In the genomic region with DNA sequence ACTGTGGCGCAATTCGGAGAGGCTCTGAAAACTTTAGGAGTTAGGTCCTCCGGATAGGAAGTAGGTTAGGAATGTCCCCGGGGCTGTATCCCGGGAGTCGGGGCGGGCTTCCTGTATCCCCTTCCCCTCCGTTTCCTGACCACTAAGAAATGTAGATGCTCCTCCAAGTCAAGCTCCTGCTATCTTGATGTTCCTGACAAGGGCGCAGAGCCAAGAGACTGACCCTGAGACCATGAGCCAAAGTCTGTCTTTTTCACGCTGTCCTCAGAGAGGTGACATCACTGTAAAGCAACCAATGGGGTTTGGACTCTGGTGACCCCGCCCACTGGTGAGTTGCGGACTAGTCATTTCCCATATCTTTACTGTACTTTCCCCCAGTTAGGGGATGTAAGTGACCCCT, we compare ENCODE assay signal across 10 mouse cellular contexts. TPM values are rescaled to one million over a fixed set of nuclear protein-coding genes. Genes with fewer than 3 reads are reported as not detected.
DNase-seq lines count a peak whose midpoint lies in the region; ATAC-seq and TF ChIP-seq lines count a peak whose summit lies in the region.
"Had no signal": no experiment of that assay in that cellular context is flagged by ENCODE, and none has a peak within 500 bp of the region (broad histone marks: within the 10 kb centered on the region; RNA-seq: fewer than 3 reads in every experiment).

No protein-coding gene starts in this region.

- DNase-seq in forebrain, embryonic 11.5 days (ENCODE audit: low spot score), result no peak
- DNase-seq in lung, postnatal 10 days, result peak; percentile 21
- DNase-seq in lung, postnatal 25 days (ENCODE audit: low spot score), result no peak
- DNase-seq in heart, postnatal 4 days, result peak; percentile 42
- DNase-seq in right cerebral cortex, postnatal 25 days, result no peak
- DNase-seq in thymus, postnatal 25 days, result no peak
- DNase-seq: midbrain, embryonic 14.5 days; thymus, postnatal 14 days had no signal

- no peak overlapping the region for H3K27ac ChIP-seq in forebrain, embryonic 11.5 days (ENCODE audit: low read depth, low read length)
- H3K27ac ChIP-seq in forebrain, embryonic 13.5 days, result no peak overlapping the region
- no peak overlapping the region for H3K27ac ChIP-seq in testis, adult 2 months (ENCODE audit: control insufficient read depth, insufficient read depth, low read depth, low read length)

- peak overlapping the region; percentile 20; the same call in 1 of the 2 replicates for H3K4me2 ChIP-seq in forebrain, embryonic 11.5 days (ENCODE audit: low read depth, low read length, severe bottlenecking)
- H3K4me2 ChIP-seq in forebrain, embryonic 13.5 days, result no peak overlapping the region

- no peak overlapping the region for H3K4me3 ChIP-seq in forebrain, embryonic 11.5 days (ENCODE audit: low read depth, low read length)
- H3K4me3 ChIP-seq in forebrain, embryonic 13.5 days, result no peak overlapping the region
- H3K4me3 ChIP-seq in testis, adult 2 months (ENCODE audit: control insufficient read depth, low read depth, low read length), result peak overlapping the region; percentile 49

- no peak for TF ChIP-seq CTCF in testis, adult 2 months (IDR thresholded peaks at IDR 0.05; ENCODE audit: control insufficient read depth, insufficient read depth, insufficient replicate concordance, low read depth, low read length)

- H3K9ac ChIP-seq in forebrain, embryonic 11.5 days (ENCODE audit: low read length), result no peak overlapping the region
- no peak overlapping the region for H3K9ac ChIP-seq in forebrain, embryonic 13.5 days

- 49% methylated on average over 12 of the region's 12 CpGs for WGBS in forebrain, embryonic 11.5 days
- WGBS in forebrain, embryonic 13.5 days, result 50% methylated on average over 12 of the region's 12 CpGs

- ATAC-seq in forebrain, embryonic 11.5 days (replicated peaks; ENCODE audit: low FRiP score), result no peak
- no peak for ATAC-seq in forebrain, embryonic 13.5 days

- TF ChIP-seq POLR2A in testis, adult 2 months (IDR thresholded peaks at IDR 0.05; ENCODE audit: control insufficient read depth, low read depth, low read length), result no peak

- H3K36me3 ChIP-seq in forebrain, embryonic 11.5 days (ENCODE audit: control insufficient read depth, insufficient read depth, low read length), result no peaks in the 10 kb centered on the region; the same call in 1 of the 2 replicates
- H3K36me3 ChIP-seq in forebrain, embryonic 13.5 days (ENCODE audit: poor library complexity, severe bottlenecking), result no peaks in the 10 kb centered on the region
- no peaks in the 10 kb centered on the region for H3K36me3 ChIP-seq in testis, adult 2 months (ENCODE audit: control insufficient read depth, insufficient read depth, low read length)

- H3K9me3 ChIP-seq in forebrain, embryonic 11.5 days (ENCODE audit: control insufficient read depth, low read length), result no peaks in the 10 kb centered on the region
- H3K9me3 ChIP-seq in forebrain, embryonic 13.5 days (replicated peaks), result no peaks in the 10 kb centered on the region

- H3K4me1 ChIP-seq in forebrain, embryonic 11.5 days (replicated peaks; ENCODE audit: control insufficient read depth, insufficient read depth, low read length), result no peaks in the 10 kb centered on the region; the same call in 1 of the 2 replicates
- peaks cover 11% of the 10 kb centered on the region for H3K4me1 ChIP-seq in forebrain, embryonic 13.5 days
- H3K4me1 ChIP-seq in testis, adult 2 months (ENCODE audit: control insufficient read depth, insufficient read depth, low read length), result peaks cover 11% of the 10 kb centered on the region

- no peaks in the 10 kb centered on the region for H3K27me3 ChIP-seq in forebrain, embryonic 11.5 days (ENCODE audit: control insufficient read depth, insufficient read depth, low read length)
- H3K27me3 ChIP-seq in forebrain, embryonic 13.5 days, result no peaks in the 10 kb centered on the region
- no peaks in the 10 kb centered on the region for H3K27me3 ChIP-seq in testis, adult 2 months (ENCODE audit: control insufficient read depth, insufficient read depth, low read length)

RNA-seq across cellular contexts. Expression of a gene that starts 51.8 kb away (rescaled TPM):
- polyA plus RNA-seq in forebrain, embryonic 11.5 days (2014; fragmentation: Nextera tagmentation; extraction: Ambion mirVana), result 37.0 and 40.5 TPM in 2 replicates
- polyA plus RNA-seq in forebrain, embryonic 13.5 days (2015; fragmentation: Nextera tagmentation; extraction: Ambion mirVana), result 24.7 and 27.6 TPM in 2 replicates
- 10 to 100 TPM; 36.1 to 38.8 TPM for total RNA-seq in heart, postnatal 4 days (2021)
- polyA plus RNA-seq in testis, adult 2 months (2012; rRNA removed), result 8.5 and 9.3 TPM in 2 replicates

Comparison
In these comparisons a context has a peak if more than half of its experiments do, and no peak if none do; other contexts are left out.
1. DNase-seq: peak in lung, postnatal 10 days (single experiment) and heart, postnatal 4 days (single experiment); none in forebrain, embryonic 11.5 days (single experiment), lung, postnatal 25 days (single experiment), right cerebral cortex, postnatal 25 days (single experiment) and thymus, postnatal 25 days (single experiment).